In the genomic region with DNA sequence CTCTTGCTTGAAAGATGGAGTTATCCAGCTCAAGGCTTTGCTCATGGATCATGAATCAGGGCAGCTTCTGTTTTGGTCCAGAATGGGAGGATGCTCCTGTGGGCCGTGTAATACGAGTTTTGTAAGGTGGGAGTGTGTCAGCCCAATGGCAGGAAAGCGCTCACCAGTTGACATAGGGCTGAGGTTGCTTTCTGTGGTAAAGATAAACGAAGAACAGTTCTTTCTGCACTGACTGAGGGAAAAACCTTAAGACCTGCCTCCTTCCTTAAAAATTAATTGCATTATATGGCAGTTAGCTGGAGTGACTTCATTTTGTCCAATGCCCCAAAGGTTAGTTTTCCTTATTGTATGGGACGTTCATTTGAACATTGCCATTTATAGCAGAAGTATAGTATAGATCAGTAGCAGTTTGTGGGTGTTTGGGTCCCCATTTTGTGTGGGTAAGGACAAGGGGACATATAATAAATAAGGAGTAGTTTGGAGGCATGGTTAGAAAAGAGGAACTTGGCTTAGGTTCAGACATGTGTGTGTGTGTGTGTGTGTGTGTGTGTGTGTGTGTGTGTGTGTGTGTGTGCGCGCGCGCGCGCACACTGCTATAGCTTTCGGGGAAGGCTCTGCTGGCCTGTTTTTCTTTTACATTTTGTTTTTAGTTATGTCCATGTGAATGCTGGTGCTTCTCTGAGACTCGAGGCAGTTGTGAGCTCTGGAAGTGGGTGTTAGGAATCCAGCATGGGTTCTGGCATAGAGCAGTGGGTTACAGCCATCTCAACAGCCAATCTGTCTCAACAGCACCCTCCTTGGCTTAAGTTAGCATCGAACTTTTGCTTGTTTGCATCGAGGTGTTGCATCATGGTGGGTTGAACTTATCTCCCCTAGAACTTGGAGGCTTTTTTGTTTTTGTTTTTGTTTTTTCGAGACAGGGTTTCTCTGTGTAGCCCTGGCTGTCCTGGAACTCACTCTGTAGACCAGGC, we compare ENCODE assay signal across 13 mouse cellular contexts.
DNase-seq lines count a peak whose midpoint lies in the region; ATAC-seq lines count a peak whose summit lies in the region.
"Had no signal": no experiment of that assay in that cellular context is flagged by ENCODE, and none has a peak within 500 bp of the region (broad histone marks: within the 10 kb centered on the region; RNA-seq: fewer than 3 reads in every experiment).

No protein-coding gene starts in this region.

- H3K27ac ChIP-seq in macrophage: peak overlapping the region; percentile 75
- H3K27ac ChIP-seq: lung, embryonic 15.5 days had no signal

- peaks cover 97% of the 10 kb centered on the region for H3K79me2 ChIP-seq in macrophage (ENCODE audit: inconsistent target)

- no peak overlapping the region for H3K4me3 ChIP-seq in macrophage (ENCODE audit: inconsistent target)
- H3K4me3 ChIP-seq: lung, embryonic 15.5 days had no signal

- 0 out of 2 replicates have a peak, but pooled peaks have one; percentile 39 for ATAC-seq in frontal cortex, adult (ENCODE audit: low TSS enrichment)
- ATAC-seq in common myeloid progenitor, adult 5-6 weeks (replicated peaks; ENCODE audit: low read depth, poor library complexity, severe bottlenecking): peak; percentile 57
- ATAC-seq in monocyte, adult 5-6 weeks (replicated peaks; ENCODE audit: insufficient number of reproducible peaks, low FRiP score, low TSS enrichment, poor library complexity, severe bottlenecking): 0 out of 2 replicates have a peak, but pooled peaks have one; percentile 25
- ATAC-seq in cerebellum, adult (ENCODE audit: insufficient number of reproducible peaks, low FRiP score, low TSS enrichment): no peak

- DNase-seq in frontal cortex, postnatal 36 days (ENCODE audit: low spot score in 2 of 2): no peak
- no peak for DNase-seq in kidney, postnatal 14 days
- DNase-seq in c-Kit-positive CD71-positive TER-119-positive erythroid progenitor cells, embryonic 14.5 days (ENCODE audit: low spot score): no peak
- DNase-seq: adrenal gland, adult 2 months; cerebellum, adult 18-20 months; kidney, adult 18-20 months; right cerebral cortex, postnatal 14 days had no signal

- no peaks in the 10 kb centered on the region for H3K36me3 ChIP-seq in macrophage (ENCODE audit: inconsistent target)
- H3K36me3 ChIP-seq: lung, embryonic 15.5 days had no signal

- WGBS in macrophage (ENCODE audit: missing documents): 7% methylated on average over 16 of the region's 16 CpGs
